Mouse (Mus musculus) MEL (cell line): ENCODE measurements around the gene Rnf5. TPM values are rescaled to one million over a fixed set of nuclear protein-coding genes. Genes with fewer than 3 reads are reported as not detected.

Experiments
- DNase-seq: peaks from one replicate; pipeline ENCODE4 v3.0.0; 2011; ENCODE audit warnings: low read depth, low spot score
- H3K27ac ChIP-seq: 2 replicates; pipeline ENCODE4 v1.5.1; 2012; ENCODE audit warnings: low read depth, mild to moderate bottlenecking, control low read depth, low read length, moderate library complexity; ENCODE audit not compliant: control insufficient read depth
- H3K27me3 ChIP-seq, 2 experiments: fragments of 150-350 bp in 1 of 2; sonication (generic) in 1 of 2; 2 replicates each; pipeline ENCODE4 v1.6.1; 2012; ENCODE audit warnings: low read length in 2 of 2, mild to moderate bottlenecking in 2 of 2, improper control_type of control experiment in 1 of 2, moderate library complexity in 1 of 2; ENCODE audit not compliant: insufficient read depth in 2 of 2, control insufficient read depth in 1 of 2
- H3K36me3 ChIP-seq, 2 experiments: 2 replicates each; pipeline ENCODE4 v1.6.1; 2012 to 2014; ENCODE audit warnings: low read length in 2 of 2, improper control_type of control experiment in 1 of 2, inconsistent platforms in 1 of 2, mild to moderate bottlenecking in 1 of 2; ENCODE audit not compliant: insufficient read depth in 2 of 2, control insufficient read depth in 1 of 2
- H3K4me1 ChIP-seq, 2 experiments: fragments of 150-350 bp in 1 of 2; sonication (generic) in 1 of 2; 2 replicates each; pipeline ENCODE4 v1.6.1; 2012; ENCODE audit warnings: low read length in 2 of 2, improper control_type of control experiment in 1 of 2, mild to moderate bottlenecking in 1 of 2; ENCODE audit not compliant: insufficient read depth in 2 of 2, control insufficient read depth in 1 of 2
- H3K4me3 ChIP-seq, 2 experiments: fragments of 150-350 bp in 1 of 2; sonication (generic) in 1 of 2; 2 replicates each; pipeline ENCODE4 v1.5.1; 2012; ENCODE audit warnings: low read depth in 2 of 2, low read length in 2 of 2, mild to moderate bottlenecking in 2 of 2, moderate library complexity in 2 of 2, control low read depth in 1 of 2, improper control_type of control experiment in 1 of 2; ENCODE audit not compliant: control insufficient read depth in 1 of 2, insufficient read depth in 1 of 2
- H3K79me2 ChIP-seq: 2 replicates; pipeline ENCODE4 v1.6.1; 2012; ENCODE audit warnings: mild to moderate bottlenecking, low read length, moderate library complexity; ENCODE audit not compliant: control insufficient read depth, poor library complexity, insufficient read depth
- H3K9ac ChIP-seq: 2 replicates; pipeline ENCODE4 v1.6.1; 2012; ENCODE audit warnings: low read depth, mild to moderate bottlenecking, control low read depth, low read length, moderate library complexity; ENCODE audit not compliant: control insufficient read depth, poor library complexity, severe bottlenecking
- H3K9me3 ChIP-seq: fragments of 150-350 bp; sonication (generic); replicated peaks from 2 replicates; pipeline ENCODE4 v1.6.1; 2012; ENCODE audit warnings: mild to moderate bottlenecking, low read length, improper control_type of control experiment, moderate library complexity; ENCODE audit not compliant: insufficient read depth
- BHLHE40 ChIP-seq: IDR thresholded peaks from 2 replicates; pipeline ENCODE4 v1.6.1; 2012; ENCODE audit warnings: low read depth, mild to moderate bottlenecking, inconsistent platforms, low read length, improper control_type of control experiment, borderline replicate concordance
- CHD1 ChIP-seq: IDR thresholded peaks from 2 replicates; pipeline ENCODE4 v1.6.1; 2012; ENCODE audit warnings: low read depth, mild to moderate bottlenecking, inconsistent platforms, low read length, improper control_type of control experiment
- CHD2 ChIP-seq: IDR thresholded peaks from 2 replicates; pipeline ENCODE4 v1.6.1; 2011; ENCODE audit warnings: low read length, improper control_type of control experiment
- E2F4 ChIP-seq: IDR thresholded peaks from 2 replicates; pipeline ENCODE4 v1.6.1; 2011; ENCODE audit warnings: low read depth, low read length, improper control_type of control experiment, borderline replicate concordance
- ELF1 ChIP-seq: IDR thresholded peaks from 2 replicates; pipeline ENCODE4 v1.6.1; 2014; ENCODE audit warnings: low read depth, mild to moderate bottlenecking, inconsistent platforms, low read length, improper control_type of control experiment, moderate library complexity
- EP300 ChIP-seq, 2 experiments: IDR thresholded peaks; 2 replicates each; pipeline ENCODE4 v1.6.1; 2011; ENCODE audit warnings: improper control_type of control experiment in 2 of 2, low read length in 2 of 2, low read depth in 1 of 2, mild to moderate bottlenecking in 1 of 2
- ETS1 ChIP-seq: IDR thresholded peaks from 2 replicates; pipeline ENCODE4 v1.6.1; 2012; ENCODE audit warnings: low read depth, mild to moderate bottlenecking, inconsistent platforms, low read length, improper control_type of control experiment, moderate library complexity
- GABPA ChIP-seq: IDR thresholded peaks from 2 replicates; pipeline ENCODE4 v1.6.1; 2012; ENCODE audit warnings: low read depth, mild to moderate bottlenecking, inconsistent platforms, low read length, improper control_type of control experiment, moderate library complexity
- GATA1 ChIP-seq: IDR thresholded peaks from 2 replicates; pipeline ENCODE4 v1.6.1; 2011; ENCODE audit warnings: low read depth, low read length, improper control_type of control experiment
- HCFC1 ChIP-seq: IDR thresholded peaks from 2 replicates; pipeline ENCODE4 v1.6.1; 2012; ENCODE audit warnings: low read depth, mild to moderate bottlenecking, inconsistent platforms, low read length, improper control_type of control experiment, moderate library complexity
- JUND ChIP-seq: IDR thresholded peaks from 2 replicates; pipeline ENCODE4 v1.6.1; 2011; ENCODE audit warnings: low read depth, mild to moderate bottlenecking, improper control_type of control experiment, low read length
- KAT2A ChIP-seq: conservative IDR thresholded peaks from 2 replicates; pipeline ENCODE4 v1.6.1; 2012; ENCODE audit warnings: low read depth, low read length, improper control_type of control experiment, inconsistent platforms
- MAFK ChIP-seq: IDR thresholded peaks from 2 replicates; pipeline ENCODE4 v1.6.1; 2011; ENCODE audit warnings: low read depth, mild to moderate bottlenecking, low read length, improper control_type of control experiment, borderline replicate concordance
- MAX ChIP-seq: IDR thresholded peaks from 2 replicates; pipeline ENCODE4 v1.6.1; 2011; ENCODE audit warnings: low read length, improper control_type of control experiment
- MAZ ChIP-seq: IDR thresholded peaks from 2 replicates; pipeline ENCODE4 v1.6.1; 2012; ENCODE audit warnings: low read depth, mild to moderate bottlenecking, inconsistent platforms, low read length, improper control_type of control experiment
- MEF2A ChIP-seq: IDR thresholded peaks from 2 replicates; pipeline ENCODE4 v1.6.1; 2014; ENCODE audit warnings: low read depth, mild to moderate bottlenecking, inconsistent platforms, low read length, improper control_type of control experiment; ENCODE audit not compliant: poor library complexity, insufficient replicate concordance, severe bottlenecking; ENCODE audit errors: extremely low read depth
- MXI1 ChIP-seq: IDR thresholded peaks from 2 replicates; pipeline ENCODE4 v1.6.1; 2011; ENCODE audit warnings: mild to moderate bottlenecking, low read depth, low read length, improper control_type of control experiment
- MYB ChIP-seq: IDR thresholded peaks from 2 replicates; pipeline ENCODE4 v1.6.1; 2011; ENCODE audit warnings: mild to moderate bottlenecking, low read depth, low read length, improper control_type of control experiment
- MYC ChIP-seq: IDR thresholded peaks from 2 replicates; pipeline ENCODE4 v1.6.1; 2011; ENCODE audit warnings: low read depth, mild to moderate bottlenecking, low read length, improper control_type of control experiment, moderate library complexity
- NELFE ChIP-seq: IDR thresholded peaks from 2 replicates; pipeline ENCODE4 v1.6.1; 2011; ENCODE audit warnings: low read depth, low read length, improper control_type of control experiment
- NRF1 ChIP-seq: IDR thresholded peaks from 2 replicates; pipeline ENCODE4 v1.6.1; 2014; ENCODE audit warnings: low read depth, mild to moderate bottlenecking, inconsistent platforms, low read length, improper control_type of control experiment, moderate library complexity; ENCODE audit not compliant: poor library complexity, insufficient read depth, severe bottlenecking
- POLR2A ChIP-seq, 2 experiments: IDR thresholded peaks; 2 replicates each; pipeline ENCODE4 v1.6.1; 2011 to 2012; ENCODE audit warnings: low read length in 2 of 2, mild to moderate bottlenecking in 2 of 2, control low read depth in 1 of 2, improper control_type of control experiment in 1 of 2, low read depth in 1 of 2, moderate library complexity in 1 of 2; ENCODE audit not compliant: control insufficient read depth in 1 of 2, insufficient read depth in 1 of 2, poor library complexity in 1 of 2
- POLR2AphosphoS2 ChIP-seq: IDR thresholded peaks from 2 replicates; pipeline ENCODE4 v1.6.1; 2011; ENCODE audit warnings: low read length, improper control_type of control experiment
- POLR2AphosphoS5 ChIP-seq: IDR thresholded peaks from 2 replicates; pipeline ENCODE4 v1.6.1; 2012; ENCODE audit warnings: low read depth, borderline replicate concordance, mild to moderate bottlenecking, inconsistent platforms, low read length, moderate library complexity, mixed read lengths
- RAD21 ChIP-seq: IDR thresholded peaks from 2 replicates; pipeline ENCODE4 v1.6.1; 2011; ENCODE audit warnings: mild to moderate bottlenecking, low read depth, low read length, improper control_type of control experiment
- SIN3A ChIP-seq: IDR thresholded peaks from 2 replicates; pipeline ENCODE4 v1.6.1; 2012; ENCODE audit warnings: low read length, improper control_type of control experiment, inconsistent platforms
- SMC3 ChIP-seq: IDR thresholded peaks from 2 replicates; pipeline ENCODE4 v1.6.1; 2011; ENCODE audit warnings: low read depth, low read length, improper control_type of control experiment
- TAL1 ChIP-seq: IDR thresholded peaks from 2 replicates; pipeline ENCODE4 v1.6.1; 2012; ENCODE audit warnings: mild to moderate bottlenecking, inconsistent platforms, low read length, moderate library complexity, mixed read lengths
- TBP ChIP-seq: IDR thresholded peaks from 2 replicates; pipeline ENCODE4 v1.8.0; 2011; ENCODE audit warnings: low read depth, low read length, improper control_type of control experiment
- TCF12 ChIP-seq: IDR thresholded peaks from 2 replicates; pipeline ENCODE4 v1.6.1; 2014; ENCODE audit warnings: low read depth, mild to moderate bottlenecking, inconsistent platforms, low read length, improper control_type of control experiment, moderate library complexity
- UBTF ChIP-seq: IDR thresholded peaks from 2 replicates; pipeline ENCODE4 v1.6.1; 2012; ENCODE audit warnings: low read depth, mild to moderate bottlenecking, inconsistent platforms, low read length, improper control_type of control experiment, moderate library complexity, borderline replicate concordance; ENCODE audit not compliant: insufficient read depth
- USF1 ChIP-seq: IDR thresholded peaks from 2 replicates; pipeline ENCODE4 v1.6.1; 2014; ENCODE audit warnings: low read depth, mild to moderate bottlenecking, inconsistent platforms, low read length, improper control_type of control experiment, moderate library complexity
- USF2 ChIP-seq, 2 experiments: IDR thresholded peaks; 2 replicates each; pipeline ENCODE4 v1.6.1; 2011 to 2012; ENCODE audit warnings: improper control_type of control experiment in 2 of 2, low read length in 2 of 2, borderline replicate concordance in 1 of 2, inconsistent platforms in 1 of 2, low read depth in 1 of 2, mild to moderate bottlenecking in 1 of 2; ENCODE audit not compliant: insufficient read depth in 1 of 2
- ZC3H11A ChIP-seq: IDR thresholded peaks from 2 replicates; pipeline ENCODE4 v1.6.1; 2012; ENCODE audit warnings: low read depth, mild to moderate bottlenecking, inconsistent platforms, low read length, improper control_type of control experiment
- ZKSCAN1 ChIP-seq: IDR thresholded peaks from 2 replicates; pipeline ENCODE4 v1.6.1; 2012; ENCODE audit warnings: low read depth, mild to moderate bottlenecking, inconsistent platforms, low read length, improper control_type of control experiment, moderate library complexity
- ZMIZ1 ChIP-seq: IDR thresholded peaks from 2 replicates; pipeline ENCODE4 v1.6.1; 2012; ENCODE audit warnings: low read depth, mild to moderate bottlenecking, inconsistent platforms, low read length, improper control_type of control experiment, moderate library complexity
- ZNF384 ChIP-seq: IDR thresholded peaks from 2 replicates; pipeline ENCODE4 v1.6.1; 2012; ENCODE audit warnings: low read depth, mild to moderate bottlenecking, inconsistent platforms, low read length, improper control_type of control experiment
- polyA plus RNA-seq, 2 experiments: library from polyadenylated mRNA; stranded (reverse) in 1 of 2; unstranded in 1 of 2; fragments of >175 nt in 1 of 2; fragments of >200 nt in 1 of 2; gene quantifications; 2 replicates each; pipeline versions ENCODE4 v1.2.1 to v1.2.4; 2012; ENCODE audit warnings: low replicate concordance in 2 of 2, low read depth in 1 of 2; ENCODE audit not compliant: insufficient read length in 2 of 2, insufficient read depth in 1 of 2, missing spikeins in 1 of 2
- total RNA-seq: library from RNA; depleted of rRNA; stranded (reverse); fragments of 300-350 nt; gene quantifications from 2 replicates; pipeline ENCODE4 v1.2.3, GENCODE M21; 2012

Gene Rnf5
- total and polyA plus RNA-seq, 3 experiments = 24.8 to 85.1 TPM; not detected in 1

GRCm38 (mm10) chr17:34561200-34561599 is 42.3 kb downstream of the Rnf5 start:
- peak; percentile 89 for DNase-seq
- H3K9me3 ChIP-seq = no peaks in the 10 kb centered on the region
- peak overlapping the region; percentile 34 to 36 for H3K4me3 ChIP-seq
- H3K79me2 ChIP-seq = no peaks in the 10 kb centered on the region
- H3K27ac ChIP-seq = peak overlapping the region; percentile 67
- H3K9ac ChIP-seq = peak overlapping the region; percentile 43
- peaks cover 0 to 10% of the 10 kb centered on the region in 2 experiments; a peak in 2 of 4 replicates for H3K36me3 ChIP-seq
- peaks cover 7 to 18% of the 10 kb centered on the region in 2 experiments for H3K4me1 ChIP-seq
- H3K27me3 ChIP-seq = peaks cover 0 to 4% of the 10 kb centered on the region in 2 experiments; a peak in 2 of 4 replicates
- TF ChIP-seq CHD1 = no peak
- 0 out of 2 replicates have a peak, but pooled peaks have one; percentile 6 for TF ChIP-seq ETS1
- TF ChIP-seq MAX = no peak
- TF ChIP-seq NRF1 = peak; percentile 62
- no peak for TF ChIP-seq MYC
- no peak for TF ChIP-seq POLR2AphosphoS5
- TF ChIP-seq MAZ = 0 out of 2 replicates have a peak, but pooled peaks have one; percentile 44
- no peak; the same call in 1 of the 2 replicates for TF ChIP-seq MXI1
- no peak for TF ChIP-seq E2F4
- TF ChIP-seq TBP = peak; percentile 41; the same call in 1 of the 2 replicates
- TF ChIP-seq RAD21 = no peak
- no peak; the same call in 1 of the 2 replicates for TF ChIP-seq SIN3A
- TF ChIP-seq SMC3 = no peak
- no peak for TF ChIP-seq KAT2A
- TF ChIP-seq POLR2A (IDR thresholded peaks at IDR 0.05; ENCODE audit: control insufficient read depth in 1 of 2, insufficient read depth in 1 of 2, low read depth in 1 of 2, low read length in 2 of 2, poor library complexity in 1 of 2) = peak; percentile 14 to 43; a peak in 1 of 4 replicates
- no peak for TF ChIP-seq USF2 (IDR thresholded peaks at IDR 0.05; ENCODE audit: borderline replicate concordance in 1 of 2, insufficient read depth in 1 of 2, low read depth in 1 of 2, low read length in 2 of 2)
- no peak for TF ChIP-seq GATA1
- peak in 1 of 2 experiments; percentile 41; a peak in 3 of 4 replicates for TF ChIP-seq EP300 (IDR thresholded peaks at IDR 0.05; ENCODE audit: low read depth in 1 of 2, low read length in 2 of 2)
- TF ChIP-seq TAL1 = peak; percentile 67
- TF ChIP-seq ELF1 = peak; percentile 60
- TF ChIP-seq ZMIZ1 = no peak
- no peak for TF ChIP-seq JUND
- no peak for TF ChIP-seq POLR2AphosphoS2
- no peak for TF ChIP-seq ZNF384
- no peak for TF ChIP-seq MAFK
- no peak for TF ChIP-seq USF1
- no peak for TF ChIP-seq GABPA
- no peak for TF ChIP-seq UBTF
- TF ChIP-seq CHD2 = peak; percentile 37; the same call in 1 of the 2 replicates
- 0 out of 2 replicates have a peak, but pooled peaks have one; percentile 45 for TF ChIP-seq BHLHE40
- peak; percentile 58 for TF ChIP-seq TCF12
- TF ChIP-seq MEF2A = no peak
- TF ChIP-seq HCFC1 = peak; percentile 49; the same call in 1 of the 2 replicates
- 0 out of 2 replicates have a peak, but pooled peaks have one; percentile 22 for TF ChIP-seq NELFE
- TF ChIP-seq MYB = no peak
- TF ChIP-seq ZC3H11A = no peak
- TF ChIP-seq ZKSCAN1 = no peak
